Comparison of ENCODE assay signal across 9 mouse cellular contexts in the genomic region with DNA sequence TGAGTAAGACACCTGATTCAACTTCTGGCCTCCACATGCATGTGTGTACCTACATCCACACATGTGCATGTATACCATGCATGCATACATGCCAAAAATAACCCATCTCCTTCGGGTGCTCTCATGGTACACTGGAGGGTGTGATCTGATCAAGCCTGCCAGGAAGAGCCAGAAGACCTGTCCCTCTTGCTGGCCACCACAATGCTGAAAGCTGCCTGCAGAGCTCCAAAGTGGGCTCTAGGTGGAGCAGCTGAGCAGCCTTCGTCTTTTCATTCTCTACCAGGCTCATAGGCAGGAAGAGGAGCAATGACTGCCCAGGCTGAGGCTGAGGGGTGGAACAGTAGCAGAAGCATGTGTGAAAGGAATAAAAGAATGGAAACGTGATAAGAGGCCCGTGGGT. TPM values are rescaled to one million over a fixed set of nuclear protein-coding genes. Genes with fewer than 3 reads are reported as not detected.
DNase-seq lines count a peak whose midpoint lies in the region; ATAC-seq and TF ChIP-seq lines count a peak whose summit lies in the region.
"Had no signal": no experiment of that assay in that cellular context is flagged by ENCODE, and none has a peak within 500 bp of the region (broad histone marks: within the 10 kb centered on the region; RNA-seq: fewer than 3 reads in every experiment).

No protein-coding gene starts in this region.

- no peak for TF ChIP-seq EP300 in lung, postnatal 0 days (IDR thresholded peaks at IDR 0.05)

- no peak overlapping the region for H3K9ac ChIP-seq in forebrain, embryonic 15.5 days (replicated peaks)
- H3K9ac ChIP-seq in lung, postnatal 0 days (replicated peaks; ENCODE audit: low read depth), result no peak overlapping the region

- peak; percentile 38 for DNase-seq in gastrocnemius, postnatal 10 days
- no peak for DNase-seq in gastrocnemius, postnatal 25 days
- DNase-seq in cerebellum, adult 18-20 months, result peak; percentile 48 to 57
- DNase-seq in kidney, postnatal 14 days, result peak; percentile 66
- peak; percentile 64 for DNase-seq in lung, postnatal 0 days (ENCODE audit: low spot score)
- DNase-seq in retina, adult 2 months (ENCODE audit: low read depth, low spot score), result peak; percentile 37

- ATAC-seq in forebrain, embryonic 15.5 days (replicated peaks), result peak; percentile 53
- ATAC-seq in lung, postnatal 0 days, result peak; percentile 25

- no peak overlapping the region for H3K4me3 ChIP-seq in E14TG2a.4 (replicated peaks; ENCODE audit: low read length)
- H3K4me3 ChIP-seq in forebrain, embryonic 15.5 days, result no peak overlapping the region
- H3K4me3 ChIP-seq in lung, postnatal 0 days (ENCODE audit: low read depth, low read length), result no peak overlapping the region

- peaks cover 18% of the 10 kb centered on the region for H3K27me3 ChIP-seq in E14TG2a.4 (ENCODE audit: insufficient read depth, low read length)
- H3K27me3 ChIP-seq in forebrain, embryonic 15.5 days, result no peaks in the 10 kb centered on the region
- H3K27me3 ChIP-seq in lung, postnatal 0 days (replicated peaks; ENCODE audit: insufficient read depth, low read length), result no peaks in the 10 kb centered on the region

- peak; percentile 88 for TF ChIP-seq CTCF in E14TG2a.4 (conservative IDR thresholded peaks at IDR 0.05; ENCODE audit: low read length)
- TF ChIP-seq CTCF in lung, postnatal 0 days (IDR thresholded peaks at IDR 0.05), result peak; percentile 86

- WGBS in forebrain, embryonic 15.5 days, result 3% methylated on average over 4 of the region's 4 CpGs
- 3% methylated on average over 4 of the region's 4 CpGs for WGBS in lung, postnatal 0 days

- H3K27ac ChIP-seq in forebrain, embryonic 15.5 days (replicated peaks), result no peak overlapping the region
- no peak overlapping the region for H3K27ac ChIP-seq in lung, postnatal 0 days (ENCODE audit: low read length)

- no peaks in the 10 kb centered on the region for H3K36me3 ChIP-seq in E14TG2a.4 (ENCODE audit: insufficient read depth, low read length)
- no peaks in the 10 kb centered on the region for H3K36me3 ChIP-seq in forebrain, embryonic 15.5 days
- no peaks in the 10 kb centered on the region for H3K36me3 ChIP-seq in lung, postnatal 0 days (ENCODE audit: insufficient read depth, low read length)

- peaks cover 7% of the 10 kb centered on the region for H3K4me1 ChIP-seq in E14TG2a.4 (replicated peaks; ENCODE audit: low read depth, low read length)
- no peaks in the 10 kb centered on the region for H3K4me1 ChIP-seq in forebrain, embryonic 15.5 days
- H3K4me1 ChIP-seq in lung, postnatal 0 days (ENCODE audit: insufficient read depth, low read depth, low read length), result no peaks in the 10 kb centered on the region

- H3K9me3 ChIP-seq in E14TG2a.4 (ENCODE audit: low read length), result peaks cover 4% of the 10 kb centered on the region; the same call in 1 of the 2 replicates
- no peaks in the 10 kb centered on the region for H3K9me3 ChIP-seq in forebrain, embryonic 15.5 days
- no peaks in the 10 kb centered on the region for H3K9me3 ChIP-seq in lung, postnatal 0 days (ENCODE audit: low read length)

- no peak overlapping the region for H3K4me2 ChIP-seq in forebrain, embryonic 15.5 days (replicated peaks)
- H3K4me2 ChIP-seq in lung, postnatal 0 days (replicated peaks; ENCODE audit: low read depth, low read length), result no peak overlapping the region

RNA-seq across cellular contexts. Expression of a gene that starts 21.5 kb away (rescaled TPM):
- total RNA-seq in gastrocnemius, postnatal 10 days (2021), result not detected
- not detected for total RNA-seq in gastrocnemius, postnatal 25 days (2021)
- 0.37 and 0.42 TPM in 2 replicates for polyA plus RNA-seq in forebrain, embryonic 15.5 days (2015; fragmentation: Nextera tagmentation; extraction: Ambion mirVana)
- polyA plus RNA-seq in lung, postnatal 0 days (2015; fragmentation: Nextera tagmentation; extraction: Ambion mirVana), result 0.18 and 0.40 TPM in 2 replicates
- polyA plus RNA-seq: liver, embryonic 16.5 days had no signal

RNA-seq across cellular contexts. Expression of a gene that starts 31.7 kb away (rescaled TPM):
- total RNA-seq in gastrocnemius, postnatal 10 days (2021), result under 1 TPM in 1 of 2 experiments, not detected in 1; 0.75 TPM
- 1 to 10 TPM; 1.6 to 7.0 TPM for total RNA-seq in gastrocnemius, postnatal 25 days (2021)
- polyA plus RNA-seq in forebrain, embryonic 15.5 days (2015; fragmentation: Nextera tagmentation; extraction: Ambion mirVana), result not detected in 2 replicates
- polyA plus RNA-seq in lung, postnatal 0 days (2015; fragmentation: Nextera tagmentation; extraction: Ambion mirVana), result 0.45 and 0.62 TPM in 2 replicates
- polyA plus RNA-seq: liver, embryonic 16.5 days had no signal
